Mouse (Mus musculus) lung, embryonic 14.5 days (tissue): ENCODE results near the gene Neo1. TPM values are rescaled to one million over a fixed set of nuclear protein-coding genes. Genes with fewer than 3 reads are reported as not detected.
A peak's percentile ranks its signal among the peaks of the same experiment; 100 is the strongest.

ENCODE experiments used
- ATAC-seq: fragments of 200-750 bp; cut with Nextera tagmentation; 2 replicates; pipeline ENCODE4 v1.8.0; 2017; ENCODE audit warnings: mild to moderate bottlenecking, moderate TSS enrichment, moderate library complexity; ENCODE audit not compliant: insufficient read depth
- DNase-seq: peaks from one replicate; pipeline ENCODE4 v3.0.0-alpha.2; 2015
- H3K27ac ChIP-seq: fragments of 300-500 bp; sonication (generic); 2 replicates; pipeline ENCODE4 v1.5.1; 2014; ENCODE audit warnings: low read depth, mild to moderate bottlenecking, moderate library complexity
- H3K27me3 ChIP-seq: fragments of 300-500 bp; sonication (generic); 2 replicates; pipeline ENCODE4 v1.6.1; 2014; ENCODE audit warnings: low read length, control low read depth; ENCODE audit not compliant: insufficient read depth
- H3K36me3 ChIP-seq: fragments of 300-500 bp; sonication (generic); 2 replicates; pipeline ENCODE4 v1.6.1; 2014; ENCODE audit warnings: control low read depth; ENCODE audit not compliant: insufficient read depth
- H3K4me1 ChIP-seq: fragments of 300-500 bp; sonication (generic); 2 replicates; pipeline ENCODE4 v1.6.1; 2014; ENCODE audit warnings: antibody characterized with exemption, control low read depth; ENCODE audit not compliant: insufficient read depth
- H3K4me2 ChIP-seq: fragments of 300-500 bp; sonication (generic); 2 replicates; pipeline ENCODE4 v1.6.1; 2014; ENCODE audit warnings: mild to moderate bottlenecking
- H3K4me3 ChIP-seq: fragments of 300-500 bp; sonication (generic); 2 replicates; pipeline ENCODE4 v1.5.1; 2014; ENCODE audit warnings: low read depth, low read length
- H3K9ac ChIP-seq: fragments of 300-500 bp; sonication (generic); 2 replicates; pipeline ENCODE4 v1.6.1; 2014
- H3K9me3 ChIP-seq: fragments of 300-500 bp; sonication (generic); 2 replicates; pipeline ENCODE4 v1.6.1; 2016; ENCODE audit warnings: low read depth, low read length, control low read depth
- CTCF ChIP-seq: IDR thresholded peaks from 2 replicates; pipeline ENCODE4 v1.5.1; 2016; ENCODE audit warnings: antibody characterized with exemption, low read depth
- WGBS: fragments of 180-500 bp; shearing (Covaris S2); extraction: QIAGEN DNeasy Blood & Tissue Kit; methylation state at CpG from one replicate; pipeline ENCODE4 v1.1.7; 2014; 5-methylcytosine and 5-hydroxymethylcytosine counted together
- polyA plus RNA-seq: library from polyadenylated mRNA; unstranded; fragments of >200 nt; fragmentation: Nextera tagmentation; extraction: Ambion mirVana; gene quantifications from 2 replicates; pipeline ENCODE4 v1.2.1, GENCODE M21; 2014

The Neo1 gene
- polyA plus RNA-seq, 1 experiment from 2014 or later: 62.3 TPM

DNA sequence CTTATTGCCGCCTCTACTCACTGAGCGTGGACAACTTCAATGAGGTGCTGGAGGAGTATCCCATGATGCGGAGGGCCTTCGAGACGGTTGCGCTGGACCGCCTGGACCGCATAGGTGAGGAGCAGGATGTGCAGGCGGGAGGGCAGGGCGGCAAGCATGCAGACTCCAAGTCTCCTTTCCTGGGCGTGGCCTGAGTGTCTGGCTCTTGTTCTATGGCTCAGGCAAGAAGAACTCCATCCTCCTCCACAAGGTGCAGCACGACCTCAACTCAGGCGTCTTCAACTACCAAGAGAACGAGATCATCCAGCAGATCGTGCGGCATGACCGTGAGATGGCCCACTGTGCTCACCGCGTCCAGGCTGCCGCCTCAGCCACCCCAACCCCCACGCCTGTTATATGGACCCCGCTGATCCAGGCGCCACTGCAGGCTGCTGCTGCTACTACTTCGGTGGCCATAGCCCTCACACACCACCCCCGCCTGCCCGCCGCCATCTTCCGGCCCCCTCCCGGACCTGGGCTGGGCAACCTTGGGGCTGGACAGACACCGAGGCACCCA is 177.1 kb downstream of the Neo1 start:
- Histone ChIP-seq H3K4me3 (peak overlapping the region; percentile 4; the same call in 1 of the 2 replicates), H3K27ac (no peak overlapping the region), H3K27me3 (peaks cover 5% of the 10 kb centered on the region; the same call in 1 of the 2 replicates), H3K36me3 (no peaks in the 10 kb centered on the region), H3K4me2 (peak overlapping the region; percentile 45), H3K4me1 (no peaks in the 10 kb centered on the region), H3K9ac (no peak overlapping the region), H3K9me3 (no peaks in the 10 kb centered on the region)
- WGBS: 22% methylated on average over 30 of the region's 30 CpGs
- TF ChIP-seq CTCF: no peak
- ATAC-seq (no peak), DNase-seq (peak; percentile 20)

DNA sequence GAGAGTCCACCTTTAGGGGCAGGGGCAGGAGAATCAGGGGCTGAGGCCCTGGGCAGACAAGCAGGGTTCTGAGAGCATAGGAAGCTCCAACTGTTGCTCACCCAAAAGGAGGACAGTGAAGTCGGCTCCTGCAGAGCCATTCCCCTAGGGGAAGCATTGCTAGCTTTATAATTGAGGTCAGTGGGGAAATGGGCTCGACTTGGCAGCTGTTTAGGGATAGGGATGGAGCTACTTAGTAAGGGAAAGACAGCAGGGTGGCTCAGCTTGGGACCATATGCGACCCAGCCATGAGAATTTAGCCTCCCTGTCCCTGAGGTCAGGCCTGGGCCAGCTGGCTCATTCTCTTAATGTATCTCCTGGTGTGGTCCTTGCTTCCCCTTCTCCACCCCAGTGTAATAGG is 181.3 kb downstream of the Neo1 start:
- no peak for TF ChIP-seq CTCF
- ATAC-seq (no peak), DNase-seq (no peak)
- no peak overlapping the region for H3K4me2 ChIP-seq
- H3K4me1 ChIP-seq: no peaks in the 10 kb centered on the region
- H3K9me3 ChIP-seq: no peaks in the 10 kb centered on the region
- H3K9ac ChIP-seq: no peak overlapping the region
- H3K4me3 ChIP-seq: no peak overlapping the region
- WGBS: 44% methylated on average over 3 of the region's 3 CpGs
- H3K27ac ChIP-seq: no peak overlapping the region
- peaks cover 5% of the 10 kb centered on the region; the same call in 1 of the 2 replicates for H3K27me3 ChIP-seq
- no peaks in the 10 kb centered on the region for H3K36me3 ChIP-seq

DNA sequence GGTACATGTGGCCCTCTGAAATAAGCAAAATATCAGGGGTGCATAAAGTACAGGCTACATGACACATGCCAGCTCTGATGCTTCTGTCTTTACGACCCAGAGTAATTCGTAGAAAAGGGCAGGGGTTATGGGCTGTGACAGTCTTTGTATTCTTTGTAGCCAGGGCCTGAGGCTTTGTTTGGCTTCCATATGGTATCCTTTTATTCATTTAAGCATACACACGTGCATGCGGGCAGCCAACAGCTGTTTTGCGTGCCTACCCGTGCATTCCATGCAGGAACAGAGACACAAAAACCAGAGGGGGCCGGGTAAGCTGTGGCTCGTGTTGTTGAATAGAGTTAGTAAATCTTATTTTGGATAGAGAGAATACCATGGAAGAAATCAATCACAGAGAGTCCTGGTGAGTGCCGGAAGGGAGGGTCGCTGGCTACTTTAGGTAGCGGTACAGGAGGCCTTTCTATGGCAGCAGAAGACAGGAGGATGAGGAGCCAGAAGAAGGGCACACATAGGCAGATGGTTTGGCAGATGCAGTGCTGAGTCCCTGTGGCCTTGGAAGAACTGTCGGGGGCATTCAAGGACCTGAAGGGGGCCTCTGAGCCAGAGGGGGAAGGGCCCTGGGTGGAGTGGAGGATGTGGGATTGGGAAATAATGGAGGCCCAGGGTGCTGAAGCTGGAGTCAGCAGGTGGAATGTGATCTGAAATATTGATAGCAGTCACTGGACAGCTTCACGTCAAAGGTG is 186.5 kb downstream of the Neo1 start:
- no peaks in the 10 kb centered on the region for H3K36me3 ChIP-seq
- H3K4me3 ChIP-seq: no peak overlapping the region
- DNase-seq (no peak), ATAC-seq (no peak)
- no peak for TF ChIP-seq CTCF
- WGBS: 72% methylated on average over 13 of the region's 13 CpGs
- no peaks in the 10 kb centered on the region for H3K9me3 ChIP-seq
- no peaks in the 10 kb centered on the region for H3K27me3 ChIP-seq
- H3K9ac ChIP-seq: no peak overlapping the region
- no peak overlapping the region for H3K27ac ChIP-seq
- H3K4me2 ChIP-seq: no peak overlapping the region
- H3K4me1 ChIP-seq: no peaks in the 10 kb centered on the region

- Histone ChIP-seq H3K27ac (no peak overlapping the region), H3K4me3 (no peak overlapping the region), H3K4me1 (no peaks in the 10 kb centered on the region), H3K9ac (no peak overlapping the region), H3K27me3 (no peaks in the 10 kb centered on the region), H3K36me3 (no peaks in the 10 kb centered on the region), H3K4me2 (no peak overlapping the region), H3K9me3 (no peaks in the 10 kb centered on the region)
- ATAC-seq: no peak
- WGBS: 64% methylated on average over 7 of the region's 7 CpGs
- no peak for TF ChIP-seq CTCF
- no peak for DNase-seq
Measured at GRCm38 (mm10) chr9:58847676-58848075, 188.6 kb downstream of the Neo1 start.

- DNase-seq (peak; percentile 25), ATAC-seq (no peak)
- H3K9me3 ChIP-seq: no peaks in the 10 kb centered on the region
- H3K4me1 ChIP-seq: no peaks in the 10 kb centered on the region
- H3K36me3 ChIP-seq: no peaks in the 10 kb centered on the region
- TF ChIP-seq CTCF: no peak
- WGBS: 22% methylated on average over 3 of the region's 3 CpGs
- H3K4me3 ChIP-seq: no peak overlapping the region
- no peak overlapping the region for H3K4me2 ChIP-seq
- H3K27ac ChIP-seq: no peak overlapping the region
- H3K9ac ChIP-seq: no peak overlapping the region
- H3K27me3 ChIP-seq: no peaks in the 10 kb centered on the region
Measured at GRCm38 (mm10) chr9:58847008-58847407, 189.2 kb downstream of the Neo1 start.

- 84% methylated on average over 3 of the region's 3 CpGs for WGBS
- Histone ChIP-seq H3K36me3 (no peaks in the 10 kb centered on the region), H3K27ac (no peak overlapping the region), H3K4me1 (no peaks in the 10 kb centered on the region), H3K27me3 (no peaks in the 10 kb centered on the region), H3K9me3 (no peaks in the 10 kb centered on the region), H3K4me2 (no peak overlapping the region), H3K4me3 (no peak overlapping the region), H3K9ac (no peak overlapping the region)
- no peak for TF ChIP-seq CTCF
- DNase-seq (no peak), ATAC-seq (no peak)
Measured at GRCm38 (mm10) chr9:58844597-58844996, 191.6 kb downstream of the Neo1 start.

DNA sequence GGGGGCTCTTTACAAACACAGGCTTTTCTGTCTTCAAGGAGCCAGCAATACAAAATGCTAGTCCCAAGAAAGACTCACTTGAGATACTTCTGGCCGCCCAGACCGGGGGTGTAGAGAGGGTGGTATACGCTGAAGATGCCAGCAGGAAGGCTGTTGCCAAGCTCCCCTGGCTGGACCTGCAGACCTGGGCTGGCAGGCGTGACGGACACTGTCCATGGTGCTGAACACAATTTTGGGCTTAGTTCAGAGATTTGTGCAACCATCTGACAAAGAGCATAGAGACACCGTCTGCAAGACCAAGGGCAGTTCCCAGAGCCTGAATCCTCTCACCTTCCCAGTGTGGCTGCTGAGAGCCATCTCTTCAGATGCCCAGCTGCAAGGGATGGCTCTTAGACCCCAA is 194.6 kb downstream of the Neo1 start:
- H3K9ac ChIP-seq: no peak overlapping the region
- no peaks in the 10 kb centered on the region for H3K36me3 ChIP-seq
- no peaks in the 10 kb centered on the region for H3K27me3 ChIP-seq
- no peak overlapping the region for H3K27ac ChIP-seq
- DNase-seq: peak; percentile 89
- ATAC-seq: no peak
- no peaks in the 10 kb centered on the region for H3K9me3 ChIP-seq
- H3K4me3 ChIP-seq: no peak overlapping the region
- no peak for TF ChIP-seq CTCF
- 16% methylated on average over 6 of the region's 6 CpGs for WGBS
- H3K4me1 ChIP-seq: no peaks in the 10 kb centered on the region
- H3K4me2 ChIP-seq: no peak overlapping the region
